Mouse (Mus musculus) hindbrain, embryonic 16.5 days (tissue): ENCODE data around the gene Psat1. TPM values are rescaled to one million over a fixed set of nuclear protein-coding genes. Genes with fewer than 3 reads are reported as not detected.

ENCODE experiments used
- ATAC-seq: fragments of 200-750 bp; cut with Nextera tagmentation; 2 replicates; pipeline ENCODE4 v1.8.0; 2017; ENCODE audit warnings: moderate TSS enrichment, moderate library complexity
- H3K27ac ChIP-seq: fragments of 300-500 bp; sonication (generic); 2 replicates; pipeline ENCODE4 v1.5.1; 2014; ENCODE audit warnings: low read depth, mild to moderate bottlenecking, control low read depth, low read length, moderate library complexity
- H3K27me3 ChIP-seq: fragments of 300-500 bp; sonication (generic); replicated peaks from 2 replicates; pipeline ENCODE4 v1.6.1; 2014; ENCODE audit warnings: low read length; ENCODE audit not compliant: control insufficient read depth, insufficient read depth
- H3K36me3 ChIP-seq: fragments of 300-500 bp; sonication (generic); 2 replicates; pipeline ENCODE4 v1.6.1; 2014; ENCODE audit warnings: mild to moderate bottlenecking, low read length, moderate library complexity, mixed read lengths; ENCODE audit not compliant: control insufficient read depth, insufficient read depth
- H3K4me1 ChIP-seq: fragments of 300-500 bp; sonication (generic); 2 replicates; pipeline ENCODE4 v1.6.1; 2014; ENCODE audit warnings: low read depth, low read length; ENCODE audit not compliant: control insufficient read depth, insufficient read depth
- H3K4me2 ChIP-seq: fragments of 300-500 bp; sonication (generic); 2 replicates; pipeline ENCODE4 v1.6.1; 2014; ENCODE audit warnings: mild to moderate bottlenecking, low read length, control low read depth, moderate library complexity
- H3K4me3 ChIP-seq: fragments of 300-500 bp; sonication (generic); 2 replicates; pipeline ENCODE4 v1.5.1; 2014; ENCODE audit warnings: mild to moderate bottlenecking, low read length, control low read depth, moderate library complexity
- H3K9ac ChIP-seq: fragments of 300-500 bp; sonication (generic); 2 replicates; pipeline ENCODE4 v1.6.1; 2014; ENCODE audit warnings: low read depth, mild to moderate bottlenecking, control low read depth, low read length, moderate library complexity
- H3K9me3 ChIP-seq: fragments of 300-500 bp; sonication (generic); 2 replicates; pipeline ENCODE4 v1.6.1; 2014; ENCODE audit warnings: mild to moderate bottlenecking, low read length, moderate library complexity; ENCODE audit not compliant: control insufficient read depth
- WGBS: fragments of 180-500 bp; shearing (Covaris S2); extraction: QIAGEN DNeasy Blood & Tissue Kit; methylation state at CpG from one replicate; pipeline ENCODE4 v1.1.7; 2014; 5-methylcytosine and 5-hydroxymethylcytosine counted together
- polyA plus RNA-seq: library from polyadenylated mRNA; unstranded; fragments of >200 nt; fragmentation: Nextera tagmentation; extraction: Ambion mirVana; gene quantifications from 2 replicates; pipeline ENCODE4 v1.2.1, GENCODE M21; 2015

Psat1 gene
- polyA plus RNA-seq, 1 experiment from 2014 or later, result 88.3 TPM

- no peak overlapping the region for H3K27ac ChIP-seq
- no peak overlapping the region for H3K4me3 ChIP-seq
- H3K4me1 ChIP-seq, result no peaks in the 10 kb centered on the region
- peaks cover 20% of the 10 kb centered on the region for H3K36me3 ChIP-seq
- no peaks in the 10 kb centered on the region for H3K27me3 ChIP-seq
- H3K9me3 ChIP-seq, result no peaks in the 10 kb centered on the region
- WGBS, result 49% methylated on average over 3 of the region's 3 CpGs
- H3K4me2 ChIP-seq, result no peak overlapping the region
- H3K9ac ChIP-seq, result no peak overlapping the region
- peak; percentile 81 for ATAC-seq
Measured at GRCm38 (mm10) chr19:15965082-15965481, 17.9 kb upstream of the Psat1 start.

- no peak overlapping the region for H3K4me3 ChIP-seq
- H3K27ac ChIP-seq, result no peak overlapping the region
- no peaks in the 10 kb centered on the region for H3K9me3 ChIP-seq
- no peak overlapping the region for H3K4me2 ChIP-seq
- no peak overlapping the region for H3K9ac ChIP-seq
- H3K4me1 ChIP-seq, result no peaks in the 10 kb centered on the region
- WGBS, result 89% methylated on average over 7 of the region's 7 CpGs
- no peaks in the 10 kb centered on the region for H3K27me3 ChIP-seq
- peaks cover 19% of the 10 kb centered on the region for H3K36me3 ChIP-seq
- no peak for ATAC-seq
Measured at GRCm38 (mm10) chr19:15964533-15964932, 17.4 kb upstream of the Psat1 start.

- peaks cover 15% of the 10 kb centered on the region for H3K36me3 ChIP-seq
- ATAC-seq, result no peak
Measured at GRCm38 (mm10) chr19:15963011-15963695, 16.0 kb upstream of the Psat1 start.

GRCm38 (mm10) chr19:15962313-15962712 is 15.2 kb upstream of the Psat1 start:
- no peak overlapping the region for H3K4me2 ChIP-seq
- H3K27me3 ChIP-seq, result no peaks in the 10 kb centered on the region
- ATAC-seq, result no peak

More at GRCm38 (mm10) chr19:15963011-15963695, 16.0 kb upstream of the Psat1 start:
- 90% methylated on average over 17 of the region's 17 CpGs for WGBS
- no peak overlapping the region for H3K4me2 ChIP-seq
- H3K27ac ChIP-seq, result no peak overlapping the region
- no peak overlapping the region for H3K4me3 ChIP-seq
- H3K9me3 ChIP-seq, result no peaks in the 10 kb centered on the region
- H3K9ac ChIP-seq, result no peak overlapping the region
- H3K4me1 ChIP-seq, result no peaks in the 10 kb centered on the region
- no peaks in the 10 kb centered on the region for H3K27me3 ChIP-seq

GRCm38 (mm10) chr19:15950225-15950624 is 3.1 kb upstream of the Psat1 start:
- no peaks in the 10 kb centered on the region for H3K4me1 ChIP-seq
- no peak overlapping the region for H3K27ac ChIP-seq
- WGBS, result 55% methylated on average over 3 of the region's 3 CpGs
- no peak overlapping the region for H3K9ac ChIP-seq
- H3K36me3 ChIP-seq, result 0 out of 2 replicates have a peak, but pooled peaks cover 4% of the 10 kb centered on the region
- peaks cover 4% of the 10 kb centered on the region; the same call in 1 of the 2 replicates for H3K9me3 ChIP-seq
- no peak; the same call in 1 of the 2 replicates for ATAC-seq
- H3K4me3 ChIP-seq, result no peak overlapping the region
- H3K27me3 ChIP-seq, result no peaks in the 10 kb centered on the region
- no peak overlapping the region for H3K4me2 ChIP-seq

More at GRCm38 (mm10) chr19:15962313-15962712, 15.2 kb upstream of the Psat1 start:
- Histone ChIP-seq H3K4me1 (no peaks in the 10 kb centered on the region), H3K36me3 (peaks cover 15% of the 10 kb centered on the region), H3K9me3 (no peaks in the 10 kb centered on the region), H3K9ac (no peak overlapping the region), H3K4me3 (no peak overlapping the region), H3K27ac (no peak overlapping the region)
- 88% methylated on average over 13 of the region's 13 CpGs for WGBS

GRCm38 (mm10) chr19:15948867-15949266 is 1.7 kb upstream of the Psat1 start:
- Histone ChIP-seq H3K9ac (no peak overlapping the region), H3K4me1 (no peaks in the 10 kb centered on the region), H3K4me2 (no peak overlapping the region), H3K9me3 (peaks cover 4% of the 10 kb centered on the region; the same call in 1 of the 2 replicates), H3K4me3 (no peak overlapping the region), H3K36me3 (no peaks in the 10 kb centered on the region), H3K27ac (no peak overlapping the region), H3K27me3 (no peaks in the 10 kb centered on the region)
- 87% methylated on average over 1 of the region's 1 CpGs for WGBS
- ATAC-seq, result no peak

- 92% methylated on average over 7 of the region's 7 CpGs for WGBS
- no peak overlapping the region for H3K9ac ChIP-seq
- H3K27ac ChIP-seq, result no peak overlapping the region
- no peaks in the 10 kb centered on the region for H3K27me3 ChIP-seq
- no peak for ATAC-seq
- H3K4me1 ChIP-seq, result no peaks in the 10 kb centered on the region
- no peaks in the 10 kb centered on the region for H3K36me3 ChIP-seq
- H3K4me2 ChIP-seq, result no peak overlapping the region
- peaks cover 4% of the 10 kb centered on the region; the same call in 1 of the 2 replicates for H3K9me3 ChIP-seq
- H3K4me3 ChIP-seq, result no peak overlapping the region
Measured at GRCm38 (mm10) chr19:15948426-15948825, 1.3 kb upstream of the Psat1 start.

- WGBS, result 71% methylated on average over 10 of the region's 10 CpGs
- 0 out of 2 replicates have a peak, but pooled peaks have one; percentile 27 for ATAC-seq
- H3K4me3 ChIP-seq, result no peak overlapping the region
Measured at GRCm38 (mm10) chr19:15946663-15947062, 474 bp downstream of the Psat1 start.

GRCm38 (mm10) chr19:15943117-15943423 is 4.1 kb downstream of the Psat1 start:
- ATAC-seq, result no peak
- Histone ChIP-seq H3K27me3 (no peaks in the 10 kb centered on the region), H3K9me3 (no peaks in the 10 kb centered on the region; the same call in 1 of the 2 replicates)

More at GRCm38 (mm10) chr19:15946663-15947062, 474 bp downstream of the Psat1 start:
- H3K9ac ChIP-seq, result no peak overlapping the region
- H3K36me3 ChIP-seq, result no peaks in the 10 kb centered on the region
- peaks cover 4% of the 10 kb centered on the region; the same call in 1 of the 2 replicates for H3K9me3 ChIP-seq
- no peak overlapping the region for H3K27ac ChIP-seq
- H3K4me1 ChIP-seq, result no peaks in the 10 kb centered on the region
- no peak overlapping the region for H3K4me2 ChIP-seq
- no peaks in the 10 kb centered on the region for H3K27me3 ChIP-seq

More at GRCm38 (mm10) chr19:15943117-15943423, 4.1 kb downstream of the Psat1 start:
- H3K4me2 ChIP-seq, result no peak overlapping the region
- no peaks in the 10 kb centered on the region for H3K4me1 ChIP-seq
- no peak overlapping the region for H3K27ac ChIP-seq
- H3K4me3 ChIP-seq, result no peak overlapping the region
- WGBS, result 69% methylated on average over 7 of the region's 7 CpGs
- no peak overlapping the region for H3K9ac ChIP-seq
- no peaks in the 10 kb centered on the region for H3K36me3 ChIP-seq
